Mouse (Mus musculus) midbrain, embryonic 13.5 days (tissue): ENCODE data around the gene Zan. TPM values are rescaled to one million over a fixed set of nuclear protein-coding genes. Genes with fewer than 3 reads are reported as not detected.
A peak's percentile ranks its signal among the peaks of the same experiment; 100 is the strongest.

ENCODE experiments used
- ATAC-seq: fragments of 200-750 bp; cut with Nextera tagmentation; 2 replicates; pipeline ENCODE4 v1.8.0; 2017; ENCODE audit warnings: mild to moderate bottlenecking, moderate TSS enrichment, moderate library complexity
- H3K27ac ChIP-seq: fragments of 300-500 bp; sonication (generic); 2 replicates; pipeline ENCODE4 v1.5.1; 2015; ENCODE audit warnings: inconsistent platforms, mild to moderate bottlenecking, moderate library complexity
- H3K27me3 ChIP-seq: fragments of 300-500 bp; sonication (generic); 2 replicates; pipeline ENCODE4 v1.6.1; 2015; ENCODE audit warnings: mild to moderate bottlenecking, inconsistent platforms
- H3K36me3 ChIP-seq: fragments of 300-500 bp; sonication (generic); 2 replicates; pipeline ENCODE4 v1.6.1; 2015; ENCODE audit warnings: mild to moderate bottlenecking, inconsistent platforms
- H3K4me1 ChIP-seq: fragments of 300-500 bp; sonication (generic); replicated peaks from 2 replicates; pipeline ENCODE4 v1.6.1; 2015; ENCODE audit warnings: inconsistent platforms
- H3K4me2 ChIP-seq: fragments of 300-500 bp; sonication (generic); replicated peaks from 2 replicates; pipeline ENCODE4 v1.6.1; 2015; ENCODE audit warnings: moderate library complexity, mild to moderate bottlenecking, inconsistent platforms
- H3K4me3 ChIP-seq: fragments of 300-500 bp; sonication (generic); replicated peaks from 2 replicates; pipeline ENCODE4 v1.5.1; 2015; ENCODE audit warnings: mild to moderate bottlenecking, inconsistent platforms
- H3K9ac ChIP-seq: fragments of 300-500 bp; sonication (generic); replicated peaks from 2 replicates; pipeline ENCODE4 v1.6.1; 2015; ENCODE audit warnings: mild to moderate bottlenecking, inconsistent platforms
- H3K9me3 ChIP-seq: fragments of 300-500 bp; sonication (generic); 2 replicates; pipeline ENCODE4 v1.6.1; 2016; ENCODE audit warnings: mild to moderate bottlenecking, inconsistent platforms
- WGBS: fragments of 180-500 bp; shearing (Covaris S2); methylation state at CpG from one replicate; pipeline ENCODE4 v1.1.7; 2015; 5-methylcytosine and 5-hydroxymethylcytosine counted together
- polyA plus RNA-seq: library from polyadenylated mRNA; unstranded; fragments of >200 nt; fragmentation: Nextera tagmentation; extraction: Ambion mirVana; gene quantifications from 2 replicates; pipeline ENCODE4 v1.2.1, GENCODE M21; 2015

Gene Zan
- polyA plus RNA-seq, 1 experiment from 2014 or later: 0.08 TPM

- Histone ChIP-seq H3K4me3 (no peak overlapping the region), H3K27me3 (no peaks in the 10 kb centered on the region), H3K9ac (no peak overlapping the region), H3K27ac (no peak overlapping the region), H3K9me3 (no peaks in the 10 kb centered on the region), H3K4me2 (no peak overlapping the region), H3K4me1 (no peaks in the 10 kb centered on the region), H3K36me3 (peaks cover 75% of the 10 kb centered on the region)
- WGBS: 49% methylated on average over 7 of the region's 7 CpGs
- ATAC-seq: no peak
Measured at GRCm38 (mm10) chr5:137358382-137358781, 118.5 kb downstream of the Zan start.

DNA sequence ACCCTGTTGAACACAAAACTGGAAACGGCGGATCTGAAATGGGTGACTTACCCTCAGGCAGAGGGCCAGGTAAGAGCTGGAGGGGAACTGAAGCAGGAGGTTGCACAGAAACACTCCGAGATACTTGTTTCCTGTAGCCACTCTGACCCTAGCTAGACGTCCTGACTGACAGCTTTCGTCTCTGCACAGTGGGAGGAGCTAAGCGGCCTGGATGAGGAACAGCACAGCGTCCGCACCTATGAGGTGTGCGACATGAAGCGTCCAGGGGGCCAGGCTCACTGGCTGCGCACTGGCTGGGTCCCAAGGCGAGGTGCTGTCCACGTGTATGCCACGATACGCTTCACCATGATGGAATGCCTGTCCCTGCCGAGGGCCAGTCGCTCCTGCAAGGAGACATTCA, 122.8 kb downstream of the Zan start:
- no peaks in the 10 kb centered on the region for H3K9me3 ChIP-seq
- no peak overlapping the region for H3K9ac ChIP-seq
- H3K36me3 ChIP-seq: peaks cover 41% of the 10 kb centered on the region
- no peak overlapping the region for H3K4me2 ChIP-seq
- peaks cover 13% of the 10 kb centered on the region; the same call in 1 of the 2 replicates for H3K27me3 ChIP-seq
- H3K4me1 ChIP-seq: peaks cover 38% of the 10 kb centered on the region
- ATAC-seq: no peak
- no peak overlapping the region for H3K4me3 ChIP-seq
- 90% methylated on average over 17 of the region's 17 CpGs for WGBS
- no peak overlapping the region for H3K27ac ChIP-seq

GRCm38 (mm10) chr5:137352011-137352975, 124.6 kb downstream of the Zan start:
- no peak for ATAC-seq
- Histone ChIP-seq H3K4me1 (peaks cover 49% of the 10 kb centered on the region), H3K4me2 (peak overlapping the region; percentile 95), H3K4me3 (peak overlapping the region; percentile 65), H3K27ac (no peak overlapping the region; the same call in 1 of the 2 replicates), H3K27me3 (peaks cover 22% of the 10 kb centered on the region), H3K36me3 (peaks cover 29% of the 10 kb centered on the region), H3K9me3 (no peaks in the 10 kb centered on the region), H3K9ac (peak overlapping the region; percentile 85)
- 18% methylated on average over 16 of the region's 16 CpGs for WGBS

GRCm38 (mm10) chr5:137351394-137351793, 125.5 kb downstream of the Zan start:
- H3K27me3 ChIP-seq: peaks cover 22% of the 10 kb centered on the region
- WGBS: 9% methylated on average over 4 of the region's 4 CpGs
- no peak for ATAC-seq
- H3K4me2 ChIP-seq: peak overlapping the region; percentile 95
- H3K9ac ChIP-seq: peak overlapping the region; percentile 85
- peaks cover 49% of the 10 kb centered on the region for H3K4me1 ChIP-seq
- H3K27ac ChIP-seq: no peak overlapping the region
- H3K36me3 ChIP-seq: peaks cover 24% of the 10 kb centered on the region
- no peaks in the 10 kb centered on the region for H3K9me3 ChIP-seq
- H3K4me3 ChIP-seq: peak overlapping the region; percentile 65

DNA sequence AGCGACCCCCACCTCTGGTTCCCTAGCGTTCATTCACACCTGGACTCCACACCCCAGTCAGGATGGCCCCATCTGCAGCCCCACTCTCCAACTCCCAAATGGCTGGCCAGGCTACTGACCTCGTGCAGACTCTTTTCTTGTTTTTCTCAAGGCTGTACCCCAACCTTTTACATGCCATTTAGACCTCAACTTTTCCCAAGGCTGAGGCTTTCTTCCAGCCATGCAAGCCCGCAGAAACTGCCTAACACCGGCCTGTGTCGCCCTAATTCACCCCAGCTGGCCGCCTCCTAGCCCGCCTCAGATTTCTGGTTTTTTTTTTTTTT, 125.8 kb downstream of the Zan start:
- Histone ChIP-seq H3K4me1 (peaks cover 50% of the 10 kb centered on the region), H3K4me3 (peak overlapping the region; percentile 65), H3K27ac (peak overlapping the region; percentile 72; the same call in 1 of the 2 replicates), H3K36me3 (peaks cover 21% of the 10 kb centered on the region), H3K9ac (peak overlapping the region; percentile 85), H3K4me2 (peak overlapping the region; percentile 95), H3K27me3 (peaks cover 22% of the 10 kb centered on the region), H3K9me3 (no peaks in the 10 kb centered on the region)
- ATAC-seq: no peak
- WGBS: 4% methylated on average over 8 of the region's 8 CpGs

DNA sequence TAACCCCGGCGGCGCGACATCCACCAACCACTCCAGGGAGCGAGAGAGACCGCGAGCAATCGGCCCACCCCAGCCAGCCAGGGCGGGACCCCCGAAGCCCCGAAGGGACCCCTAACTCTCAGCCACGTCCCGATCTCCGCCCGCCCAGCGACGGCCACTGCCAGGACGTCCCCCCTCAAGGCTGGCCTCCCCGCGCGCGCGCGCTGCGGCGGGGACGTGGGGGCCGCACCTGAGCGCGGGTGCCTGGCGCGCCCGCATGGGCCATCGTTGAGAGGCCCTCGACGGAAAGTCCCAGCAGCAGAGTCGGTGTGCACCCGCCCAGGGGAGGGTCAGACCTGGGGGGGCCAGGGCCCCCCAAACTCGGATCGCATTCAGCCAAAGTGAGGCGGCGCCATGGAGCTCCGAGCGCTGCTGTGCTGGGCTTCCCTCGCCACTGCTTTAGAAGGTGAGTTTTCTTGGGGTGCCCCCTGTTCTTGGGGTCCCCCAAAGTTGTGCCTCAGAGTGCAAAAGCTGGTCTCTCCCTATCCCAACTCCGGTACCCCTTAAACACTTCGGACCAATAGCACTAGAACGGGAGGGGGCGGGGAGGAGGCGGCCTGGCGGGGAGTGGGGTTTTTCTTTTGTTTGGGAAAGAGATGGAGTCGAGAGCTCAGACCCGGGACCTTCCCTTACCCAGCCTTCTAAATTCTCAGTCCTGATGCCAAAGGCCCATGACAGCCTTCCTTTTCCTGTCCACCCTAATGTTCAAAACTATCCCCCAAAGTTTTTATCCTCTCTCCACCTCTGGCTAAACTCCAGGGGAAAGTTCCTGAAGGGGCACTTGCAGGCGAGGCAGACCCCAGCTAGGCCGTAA, 126.4 kb downstream of the Zan start:
- peak overlapping the region; percentile 72 for H3K27ac ChIP-seq
- ATAC-seq: peak; percentile 65
- H3K27me3 ChIP-seq: peaks cover 22% of the 10 kb centered on the region
- no peaks in the 10 kb centered on the region for H3K9me3 ChIP-seq
- WGBS: under 1% methylated on average over 55 of the region's 55 CpGs
- H3K4me1 ChIP-seq: peaks cover 54% of the 10 kb centered on the region
- peaks cover 17% of the 10 kb centered on the region for H3K36me3 ChIP-seq
- H3K9ac ChIP-seq: peak overlapping the region; percentile 85
- H3K4me2 ChIP-seq: peak overlapping the region; percentile 95
- peak overlapping the region; percentile 65 for H3K4me3 ChIP-seq

- Histone ChIP-seq H3K36me3 (peaks cover 8% of the 10 kb centered on the region), H3K27ac (peak within 1 kb of the TSS; percentile 72), H3K9ac (peak within 1 kb of the TSS; percentile 85), H3K27me3 (peaks cover 22% of the 10 kb centered on the region), H3K4me1 (peaks cover 54% of the 10 kb centered on the region), H3K4me2 (peak within 1 kb of the TSS; percentile 95), H3K4me3 (peak within 1 kb of the TSS; percentile 65), H3K9me3 (no peaks in the 10 kb centered on the region)
- under 1% methylated on average over 31 of the region's 32 CpGs for WGBS
- peak; percentile 90 for ATAC-seq
Measured at GRCm38 (mm10) chr5:137349384-137350204, 127.3 kb downstream of the Zan start, which contains the start of gene Ephb4. Gene Ephb4 (plus strand): TSS chr5:137350109.

DNA sequence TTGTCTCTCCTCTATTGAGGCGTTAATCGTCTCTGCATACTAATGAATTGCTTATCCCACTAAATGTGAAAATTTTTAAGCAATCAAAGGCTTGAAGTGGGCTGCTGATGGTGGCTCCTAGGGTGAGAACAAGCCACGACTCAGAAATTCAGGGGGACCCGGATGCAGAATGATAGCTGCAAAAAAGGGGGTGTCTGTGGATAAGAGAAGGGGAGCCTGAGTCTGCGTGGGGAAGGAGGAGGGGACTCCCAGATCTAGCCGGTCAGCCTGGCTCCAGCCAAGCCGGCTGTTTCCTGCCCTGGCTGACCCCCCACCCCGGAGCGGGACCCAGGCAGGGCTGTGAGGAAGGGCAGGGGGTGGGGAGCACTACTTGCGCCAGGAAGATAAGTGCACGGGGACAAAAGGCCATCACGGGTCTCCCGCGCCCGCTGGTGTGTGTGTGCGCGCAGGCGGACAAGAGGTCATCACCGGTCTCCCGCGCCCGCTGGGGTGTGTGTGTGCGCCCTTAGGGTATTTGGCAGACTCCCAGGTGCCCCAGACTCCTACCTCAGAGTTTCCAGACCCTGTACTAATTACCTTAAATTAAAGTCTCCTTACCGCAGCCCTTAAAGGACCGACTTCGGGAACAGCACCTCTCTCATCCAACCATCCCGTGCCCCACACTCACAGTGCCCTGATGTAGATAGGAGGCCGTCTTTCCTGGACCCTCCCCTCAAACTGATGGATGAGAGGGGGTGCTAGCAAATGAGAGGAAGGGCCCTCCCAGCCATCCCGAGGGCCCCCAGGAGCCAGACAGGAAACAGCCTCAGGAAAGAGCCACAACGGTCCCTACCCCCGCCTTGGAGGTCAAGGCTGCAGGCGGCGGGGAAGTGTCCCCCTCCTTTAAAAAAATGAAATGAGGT, 128.1 kb downstream of the Zan start:
- under 1% methylated on average over 32 of the region's 33 CpGs for WGBS
- H3K27me3 ChIP-seq: peaks cover 22% of the 10 kb centered on the region
- peak overlapping the region; percentile 65 for H3K4me3 ChIP-seq
- H3K9me3 ChIP-seq: no peaks in the 10 kb centered on the region
- no peak for ATAC-seq
- no peaks in the 10 kb centered on the region for H3K36me3 ChIP-seq
- peak overlapping the region; percentile 63 for H3K9ac ChIP-seq
- H3K4me1 ChIP-seq: peaks cover 54% of the 10 kb centered on the region
- peak overlapping the region; percentile 95 for H3K4me2 ChIP-seq
- H3K27ac ChIP-seq: no peak overlapping the region

GRCm38 (mm10) chr5:137347856-137348255, 129.0 kb downstream of the Zan start:
- Histone ChIP-seq H3K27ac (no peak overlapping the region), H3K9ac (no peak overlapping the region)
- ATAC-seq: no peak

DNA sequence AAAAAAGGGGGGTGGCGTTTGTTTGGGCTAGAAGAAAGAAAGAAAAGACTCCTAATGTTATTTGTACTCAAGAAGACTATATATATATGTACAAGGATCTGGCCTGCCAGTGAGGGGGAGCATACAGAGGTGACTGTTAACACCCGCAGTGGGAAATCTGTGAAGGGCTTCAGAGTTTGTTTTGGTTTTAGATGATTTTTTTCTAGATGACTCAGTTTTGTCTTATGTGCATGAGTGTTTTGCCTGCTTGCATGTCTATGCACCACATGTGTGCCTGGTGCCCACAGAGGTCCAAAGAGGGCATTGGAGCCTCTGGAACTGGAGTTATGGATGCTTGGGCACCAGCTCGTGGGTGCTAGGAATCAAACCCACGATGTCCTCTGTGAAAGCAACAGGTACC, 129.9 kb downstream of the Zan start:
- Histone ChIP-seq H3K27me3 (peaks cover 22% of the 10 kb centered on the region), H3K4me2 (no peak overlapping the region), H3K36me3 (no peaks in the 10 kb centered on the region), H3K27ac (no peak overlapping the region), H3K9me3 (no peaks in the 10 kb centered on the region), H3K4me1 (peaks cover 45% of the 10 kb centered on the region), H3K9ac (no peak overlapping the region), H3K4me3 (no peak overlapping the region)
- 88% methylated on average over 4 of the region's 4 CpGs for WGBS
- no peak for ATAC-seq

More at GRCm38 (mm10) chr5:137347856-137348255, 129.0 kb downstream of the Zan start:
- Histone ChIP-seq H3K9me3 (no peaks in the 10 kb centered on the region), H3K27me3 (peaks cover 22% of the 10 kb centered on the region), H3K4me1 (peaks cover 54% of the 10 kb centered on the region), H3K4me2 (no peak overlapping the region), H3K36me3 (no peaks in the 10 kb centered on the region), H3K4me3 (no peak overlapping the region)
- WGBS: 19% methylated on average over 7 of the region's 7 CpGs
